Mouse (Mus musculus) ES-CJ7 (cell line): ENCODE data around the gene Rbm26.

Source experiments
- DNase-seq: peaks from one replicate; pipeline ENCODE4 v3.0.0; 2011; ENCODE audit warnings: low read depth, low spot score

Rbm26 gene

GRCm38 (mm10) chr14:105087001-105087400 lies 90.1 kb downstream of the Rbm26 start:
- no peak for DNase-seq

GRCm38 (mm10) chr14:105085332-105085993 lies 91.7 kb downstream of the Rbm26 start:
- no peak for DNase-seq

- DNase-seq: no peak
Observed at GRCm38 (mm10) chr14:105084757-105085330, 92.3 kb downstream of the Rbm26 start.

GRCm38 (mm10) chr14:105084106-105084505 lies 93.0 kb downstream of the Rbm26 start:
- DNase-seq: no peak

GRCm38 (mm10) chr14:105074776-105075175 lies 102.4 kb downstream of the Rbm26 start:
- no peak for DNase-seq

- no peak for DNase-seq
Observed at GRCm38 (mm10) chr14:105074376-105074775, 102.8 kb downstream of the Rbm26 start.

- DNase-seq: no peak
Observed at GRCm38 (mm10) chr14:105071010-105071509, 106.1 kb downstream of the Rbm26 start.

- no peak for DNase-seq
Observed at GRCm38 (mm10) chr14:105070258-105071009, 106.7 kb downstream of the Rbm26 start.

GRCm38 (mm10) chr14:105068060-105068459 lies 109.1 kb downstream of the Rbm26 start:
- no peak for DNase-seq

GRCm38 (mm10) chr14:105064243-105064642 lies 112.9 kb downstream of the Rbm26 start:
- DNase-seq: no peak

GRCm38 (mm10) chr14:105061230-105061629 lies 115.9 kb downstream of the Rbm26 start:
- DNase-seq: no peak

GRCm38 (mm10) chr14:105057934-105058333 lies 119.2 kb downstream of the Rbm26 start:
- DNase-seq: no peak
